Mouse (Mus musculus): Measurements from ENCODE around the gene Uck2. TPM values are rescaled to one million over a fixed set of nuclear protein-coding genes. Genes with fewer than 3 reads are reported as not detected.

The Uck2 gene
- polyA plus RNA-seq, 1 experiment: 66.7 TPM

DNA sequence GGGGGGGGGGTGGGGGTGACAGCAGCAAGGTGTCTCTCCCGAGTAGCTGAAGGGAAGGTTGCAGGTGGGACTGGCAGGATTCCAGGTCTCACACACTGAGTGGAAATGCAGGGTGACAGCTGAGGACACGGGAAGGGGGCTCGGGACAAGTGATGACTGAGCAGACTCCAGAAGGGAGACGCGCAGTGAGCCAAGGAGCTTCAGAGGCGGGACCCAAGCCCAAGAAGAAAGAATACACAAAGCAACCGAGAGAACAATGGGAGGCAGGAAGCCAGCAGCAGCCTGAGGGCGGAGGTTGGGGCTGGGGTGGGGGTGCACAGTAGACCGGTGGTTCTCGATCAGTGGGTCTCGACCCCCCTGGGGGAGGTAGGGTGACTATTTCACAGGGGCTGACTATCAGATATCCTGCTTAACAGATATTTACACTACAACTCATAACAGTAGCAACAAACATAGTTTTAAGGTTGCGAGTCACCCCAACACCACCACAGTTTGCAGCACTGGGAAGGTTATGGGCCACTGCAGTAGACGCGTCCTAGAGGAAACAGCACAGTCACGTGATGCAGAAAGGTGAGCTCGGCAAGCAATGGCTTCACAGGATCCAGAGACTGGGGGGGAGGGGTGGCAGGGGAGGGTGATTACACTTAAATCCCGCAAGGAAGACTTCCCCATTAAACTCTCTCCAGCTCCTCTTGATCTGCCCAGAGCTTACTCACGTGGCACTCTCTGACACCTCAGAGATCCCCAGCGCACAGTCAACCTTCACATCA is 14.6 kb downstream of the Uck2 start:
- Histone ChIP-seq H3ac (ENCODE audit: control insufficient read depth, insufficient read length) (no peak overlapping the region), H3K4me3 (peak overlapping the region; percentile 7), H3K4me2 (ENCODE audit: low read depth) (peak overlapping the region; percentile 82), H3K36me3 (ENCODE audit: control insufficient read depth, insufficient read depth) (no peaks in the 10 kb centered on the region), H3K27me3 (ENCODE audit: control insufficient read depth, insufficient read depth, insufficient read length) (no peaks in the 10 kb centered on the region), H3K79me2 (ENCODE audit: control insufficient read depth, insufficient read depth) (peaks cover 81% of the 10 kb centered on the region)
- TF ChIP-seq SRF (IDR thresholded peaks at IDR 0.05; ENCODE audit: control insufficient read depth, insufficient read length, low read depth): no peak
- TF ChIP-seq REST (IDR thresholded peaks at IDR 0.05; ENCODE audit: insufficient read depth, insufficient read length): no peak
- TF ChIP-seq CEBPB (IDR thresholded peaks at IDR 0.05; ENCODE audit: insufficient read depth, poor library complexity, severe bottlenecking): no peak
- TF ChIP-seq MAX (IDR thresholded peaks at IDR 0.05; ENCODE audit: low read depth): no peak
- TF ChIP-seq POLR2AphosphoS2 (IDR thresholded peaks at IDR 0.05; ENCODE audit: insufficient read length, low read depth): no peak
- peak in 2 of 3 experiments; percentile 36 to 58 for TF ChIP-seq MYOG (IDR thresholded peaks at IDR 0.05; ENCODE audit: control insufficient read depth in 1 of 3, insufficient read depth in 1 of 3, insufficient read length in 2 of 3, low read depth in 2 of 3)
- TF ChIP-seq TCF3 (IDR thresholded peaks at IDR 0.05; ENCODE audit: insufficient read length, low read depth): no peak
- TF ChIP-seq TCF12 (IDR thresholded peaks at IDR 0.05; ENCODE audit: insufficient read depth, poor library complexity, severe bottlenecking): no peak
- TF ChIP-seq POLR2A (IDR thresholded peaks at IDR 0.05; ENCODE audit: insufficient read length, low read depth): no peak
- no peak for TF ChIP-seq E2F4 (IDR thresholded peaks at IDR 0.05; ENCODE audit: insufficient read depth)
- TF ChIP-seq MYOD1 (IDR thresholded peaks at IDR 0.05; ENCODE audit: control insufficient read depth in 1 of 3, insufficient read length in 2 of 3, low read depth in 2 of 3): peak in 1 of 3 experiments; percentile 42
- TF ChIP-seq USF1 (IDR thresholded peaks at IDR 0.05; ENCODE audit: low read depth): peak; percentile 87

DNA sequence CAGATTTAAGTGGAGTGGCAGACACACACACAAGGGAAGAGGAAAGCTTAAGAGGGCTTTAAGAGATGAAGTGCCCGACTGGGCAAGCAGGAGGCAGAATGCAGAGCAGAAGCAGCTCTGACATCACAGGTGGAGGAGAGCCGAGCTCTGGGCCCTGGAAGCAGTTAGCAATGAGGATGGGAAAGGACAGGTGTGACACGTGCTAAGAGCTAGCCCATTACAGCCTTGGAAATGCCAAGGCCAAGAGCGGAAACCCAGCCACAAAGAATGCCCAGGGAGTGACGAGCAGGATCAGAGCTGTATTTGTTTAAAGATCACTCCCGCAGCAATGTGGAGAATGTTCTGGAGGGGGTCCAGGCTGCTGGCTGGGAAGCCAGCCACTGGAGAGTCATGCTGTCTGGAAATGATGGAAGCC is 15.3 kb downstream of the Uck2 start:
- H3K4me2 ChIP-seq (ENCODE audit: low read depth): peak overlapping the region; percentile 82
- H3K27me3 ChIP-seq (ENCODE audit: control insufficient read depth, insufficient read depth, insufficient read length): no peaks in the 10 kb centered on the region
- H3K36me3 ChIP-seq (ENCODE audit: control insufficient read depth, insufficient read depth): no peaks in the 10 kb centered on the region
- H3K4me3 ChIP-seq: peak overlapping the region; percentile 7
- H3K79me2 ChIP-seq (ENCODE audit: control insufficient read depth, insufficient read depth): peaks cover 81% of the 10 kb centered on the region
- no peak for TF ChIP-seq POLR2A (IDR thresholded peaks at IDR 0.05; ENCODE audit: insufficient read length, low read depth)
- TF ChIP-seq SRF (IDR thresholded peaks at IDR 0.05; ENCODE audit: control insufficient read depth, insufficient read length, low read depth): no peak
- TF ChIP-seq MYOD1 (IDR thresholded peaks at IDR 0.05; ENCODE audit: control insufficient read depth in 1 of 3, insufficient read length in 2 of 3, low read depth in 2 of 3): peak; percentile 32 to 95 (median 93)
- peak; percentile 18 to 86 (median 44) for TF ChIP-seq MYOG (IDR thresholded peaks at IDR 0.05; ENCODE audit: control insufficient read depth in 1 of 3, insufficient read depth in 1 of 3, insufficient read length in 2 of 3, low read depth in 2 of 3)
- TF ChIP-seq TCF12 (IDR thresholded peaks at IDR 0.05; ENCODE audit: insufficient read depth, poor library complexity, severe bottlenecking): peak; percentile 57
- TF ChIP-seq USF1 (IDR thresholded peaks at IDR 0.05; ENCODE audit: low read depth): peak; percentile 18
- peak; percentile 16 for TF ChIP-seq TCF3 (IDR thresholded peaks at IDR 0.05; ENCODE audit: insufficient read length, low read depth)
- no peak overlapping the region for H3ac ChIP-seq (ENCODE audit: control insufficient read depth, insufficient read length)

GRCm38 (mm10) chr1:167269350-167269811 is 15.7 kb downstream of the Uck2 start:
- no peaks in the 10 kb centered on the region for H3K27me3 ChIP-seq (ENCODE audit: control insufficient read depth, insufficient read depth, insufficient read length)
- no peaks in the 10 kb centered on the region for H3K36me3 ChIP-seq (ENCODE audit: control insufficient read depth, insufficient read depth)
- peak overlapping the region; percentile 82 for H3K4me2 ChIP-seq (ENCODE audit: low read depth)
- no peak overlapping the region for H3ac ChIP-seq (ENCODE audit: control insufficient read depth, insufficient read length)
- TF ChIP-seq SRF (IDR thresholded peaks at IDR 0.05; ENCODE audit: control insufficient read depth, insufficient read length, low read depth) (no peak), CEBPB (IDR thresholded peaks at IDR 0.05; ENCODE audit: insufficient read depth, poor library complexity, severe bottlenecking) (no peak), MYOG (IDR thresholded peaks at IDR 0.05; ENCODE audit: control insufficient read depth in 1 of 3, insufficient read depth in 1 of 3, insufficient read length in 2 of 3, low read depth in 2 of 3) (no peak), E2F4 (IDR thresholded peaks at IDR 0.05; ENCODE audit: insufficient read depth) (no peak), POLR2AphosphoS2 (IDR thresholded peaks at IDR 0.05; ENCODE audit: insufficient read length, low read depth) (no peak), MYOD1 (IDR thresholded peaks at IDR 0.05; ENCODE audit: control insufficient read depth in 1 of 3, insufficient read length in 2 of 3, low read depth in 2 of 3) (no peak), TCF12 (IDR thresholded peaks at IDR 0.05; ENCODE audit: insufficient read depth, poor library complexity, severe bottlenecking) (no peak), TCF3 (IDR thresholded peaks at IDR 0.05; ENCODE audit: insufficient read length, low read depth) (no peak), MAX (IDR thresholded peaks at IDR 0.05; ENCODE audit: low read depth) (no peak), USF1 (IDR thresholded peaks at IDR 0.05; ENCODE audit: low read depth) (no peak), REST (IDR thresholded peaks at IDR 0.05; ENCODE audit: insufficient read depth, insufficient read length) (no peak), POLR2A (IDR thresholded peaks at IDR 0.05; ENCODE audit: insufficient read length, low read depth) (no peak)
- H3K79me2 ChIP-seq (ENCODE audit: control insufficient read depth, insufficient read depth): peaks cover 81% of the 10 kb centered on the region
- peak overlapping the region; percentile 7 for H3K4me3 ChIP-seq

GRCm38 (mm10) chr1:167268360-167269063 is 16.6 kb downstream of the Uck2 start:
- no peak overlapping the region for H3K4me3 ChIP-seq
- H3K4me2 ChIP-seq (ENCODE audit: low read depth): peak overlapping the region; percentile 82
- peaks cover 81% of the 10 kb centered on the region for H3K79me2 ChIP-seq (ENCODE audit: control insufficient read depth, insufficient read depth)
- TF ChIP-seq TCF12 (IDR thresholded peaks at IDR 0.05; ENCODE audit: insufficient read depth, poor library complexity, severe bottlenecking) (no peak), POLR2A (IDR thresholded peaks at IDR 0.05; ENCODE audit: insufficient read length, low read depth) (no peak), MYOD1 (IDR thresholded peaks at IDR 0.05; ENCODE audit: control insufficient read depth in 1 of 3, insufficient read length in 2 of 3, low read depth in 2 of 3) (no peak), CEBPB (IDR thresholded peaks at IDR 0.05; ENCODE audit: insufficient read depth, poor library complexity, severe bottlenecking) (no peak), REST (IDR thresholded peaks at IDR 0.05; ENCODE audit: insufficient read depth, insufficient read length) (no peak), MAX (IDR thresholded peaks at IDR 0.05; ENCODE audit: low read depth) (no peak)
- no peak overlapping the region for H3ac ChIP-seq (ENCODE audit: control insufficient read depth, insufficient read length)
- no peaks in the 10 kb centered on the region for H3K27me3 ChIP-seq (ENCODE audit: control insufficient read depth, insufficient read depth, insufficient read length)
- H3K36me3 ChIP-seq (ENCODE audit: control insufficient read depth, insufficient read depth): no peaks in the 10 kb centered on the region
